Mouse (Mus musculus): ENCODE results near the gene Clic5. TPM values are rescaled to one million over a fixed set of nuclear protein-coding genes. Genes with fewer than 3 reads are reported as not detected.

Gene Clic5
- total RNA-seq (2014; rRNA removed) (0.85 and 1.4 TPM in 2 replicates), polyA plus RNA-seq (2015; fragmentation: Nextera tagmentation; extraction: Ambion mirVana) (0.31 and 0.34 TPM in 2 replicates)

- Histone ChIP-seq H3K27me3 (ENCODE audit: insufficient read depth, low read length) (peaks cover 11% of the 10 kb centered on the region), H3K9ac (replicated peaks; ENCODE audit: low read length, poor library complexity, severe bottlenecking) (peak within 1 kb of the TSS; percentile 44), H3K9me3 (ENCODE audit: low read length) (no peaks in the 10 kb centered on the region), H3K4me2 (ENCODE audit: low read depth, low read length, poor library complexity, severe bottlenecking) (peak within 1 kb of the TSS; percentile 95), H3K4me1 (ENCODE audit: insufficient read depth, low read length) (no peaks in the 10 kb centered on the region), H3K36me3 (ENCODE audit: insufficient read depth, low read length) (no peaks in the 10 kb centered on the region), H3K4me3 (ENCODE audit: low read depth, low read length) (peak within 1 kb of the TSS; percentile 43), H3K27ac (ENCODE audit: low read depth, low read length) (no peak within 1 kb of the TSS)
- ATAC-seq (ENCODE audit: low FRiP score) (0 out of 2 replicates have a peak, but pooled peaks have one; percentile 34), DNase-seq (ENCODE audit: low spot score) (peak; percentile 47)
- WGBS: 4% methylated on average over 24 of the region's 24 CpGs
- TF ChIP-seq CTCF (IDR thresholded peaks at IDR 0.05): peak; percentile 47
These were observed at the start of gene Clic5 for GRCm38 (mm10) chr17:44188042-44188768. Clic5 (plus strand) TSS chr17:44188584.

- Histone ChIP-seq H3K4me1 (ENCODE audit: insufficient read depth, low read length) (no peaks in the 10 kb centered on the region), H3K27ac (ENCODE audit: low read depth, low read length) (no peak overlapping the region), H3K9me3 (ENCODE audit: low read length) (no peaks in the 10 kb centered on the region), H3K36me3 (ENCODE audit: insufficient read depth, low read length) (no peaks in the 10 kb centered on the region), H3K4me2 (ENCODE audit: low read depth, low read length, poor library complexity, severe bottlenecking) (no peak overlapping the region), H3K9ac (replicated peaks; ENCODE audit: low read length, poor library complexity, severe bottlenecking) (no peak overlapping the region), H3K4me3 (ENCODE audit: low read depth, low read length) (no peak overlapping the region), H3K27me3 (ENCODE audit: insufficient read depth, low read length) (no peaks in the 10 kb centered on the region)
- ATAC-seq (ENCODE audit: low FRiP score) (no peak), DNase-seq (ENCODE audit: low spot score) (no peak)
- 62% methylated on average over 1 of the region's 1 CpGs for WGBS
- TF ChIP-seq CTCF (IDR thresholded peaks at IDR 0.05): no peak
These were observed 42.6 kb upstream of the Clic5 start for GRCm38 (mm10) chr17:44145806-44146205.

GRCm38 (mm10) chr17:44148109-44148846 lies 40.1 kb upstream of the Clic5 start:
- Histone ChIP-seq H3K27me3 (ENCODE audit: insufficient read depth, low read length) (no peaks in the 10 kb centered on the region), H3K4me1 (ENCODE audit: insufficient read depth, low read length) (no peaks in the 10 kb centered on the region), H3K9ac (replicated peaks; ENCODE audit: low read length, poor library complexity, severe bottlenecking) (no peak overlapping the region), H3K4me3 (ENCODE audit: low read depth, low read length) (no peak overlapping the region), H3K27ac (ENCODE audit: low read depth, low read length) (no peak overlapping the region), H3K9me3 (ENCODE audit: low read length) (no peaks in the 10 kb centered on the region), H3K4me2 (ENCODE audit: low read depth, low read length, poor library complexity, severe bottlenecking) (no peak overlapping the region), H3K36me3 (ENCODE audit: insufficient read depth, low read length) (no peaks in the 10 kb centered on the region)
- WGBS: 94% methylated on average over 5 of the region's 5 CpGs
- TF ChIP-seq CTCF (IDR thresholded peaks at IDR 0.05): no peak
- no peak for DNase-seq (ENCODE audit: low spot score)
- no peak for ATAC-seq (ENCODE audit: low FRiP score)

GRCm38 (mm10) chr17:44151130-44151529 lies 37.3 kb upstream of the Clic5 start:
- Histone ChIP-seq H3K9me3 (ENCODE audit: low read length) (no peaks in the 10 kb centered on the region), H3K4me2 (ENCODE audit: low read depth, low read length, poor library complexity, severe bottlenecking) (no peak overlapping the region)

GRCm38 (mm10) chr17:44151889-44152288 lies 36.5 kb upstream of the Clic5 start:
- TF ChIP-seq CTCF (IDR thresholded peaks at IDR 0.05): no peak
- Histone ChIP-seq H3K27me3 (ENCODE audit: insufficient read depth, low read length) (no peaks in the 10 kb centered on the region), H3K36me3 (ENCODE audit: insufficient read depth, low read length) (no peaks in the 10 kb centered on the region), H3K27ac (ENCODE audit: low read depth, low read length) (no peak overlapping the region), H3K4me3 (ENCODE audit: low read depth, low read length) (no peak overlapping the region), H3K9me3 (ENCODE audit: low read length) (no peaks in the 10 kb centered on the region), H3K9ac (replicated peaks; ENCODE audit: low read length, poor library complexity, severe bottlenecking) (no peak overlapping the region), H3K4me2 (ENCODE audit: low read depth, low read length, poor library complexity, severe bottlenecking) (no peak overlapping the region), H3K4me1 (ENCODE audit: insufficient read depth, low read length) (no peaks in the 10 kb centered on the region)
- ATAC-seq (ENCODE audit: low FRiP score) (no peak), DNase-seq (ENCODE audit: low spot score) (no peak)
- WGBS: 84% methylated on average over 8 of the region's 8 CpGs

More at GRCm38 (mm10) chr17:44151130-44151529, 37.3 kb upstream of the Clic5 start:
- 70% methylated on average over 3 of the region's 3 CpGs for WGBS
- DNase-seq (ENCODE audit: low spot score) (no peak), ATAC-seq (ENCODE audit: low FRiP score) (no peak)
- H3K36me3 ChIP-seq (ENCODE audit: insufficient read depth, low read length): no peaks in the 10 kb centered on the region
- H3K4me3 ChIP-seq (ENCODE audit: low read depth, low read length): no peak overlapping the region
- H3K27ac ChIP-seq (ENCODE audit: low read depth, low read length): no peak overlapping the region
- no peaks in the 10 kb centered on the region for H3K27me3 ChIP-seq (ENCODE audit: insufficient read depth, low read length)
- no peaks in the 10 kb centered on the region for H3K4me1 ChIP-seq (ENCODE audit: insufficient read depth, low read length)
- H3K9ac ChIP-seq (replicated peaks; ENCODE audit: low read length, poor library complexity, severe bottlenecking): no peak overlapping the region
- TF ChIP-seq CTCF (IDR thresholded peaks at IDR 0.05): peak; percentile 61

- Histone ChIP-seq H3K27me3 (ENCODE audit: insufficient read depth, low read length) (no peaks in the 10 kb centered on the region), H3K9ac (replicated peaks; ENCODE audit: low read length, poor library complexity, severe bottlenecking) (no peak overlapping the region), H3K9me3 (ENCODE audit: low read length) (no peaks in the 10 kb centered on the region), H3K36me3 (ENCODE audit: insufficient read depth, low read length) (no peaks in the 10 kb centered on the region), H3K27ac (ENCODE audit: low read depth, low read length) (no peak overlapping the region), H3K4me1 (ENCODE audit: insufficient read depth, low read length) (no peaks in the 10 kb centered on the region), H3K4me2 (ENCODE audit: low read depth, low read length, poor library complexity, severe bottlenecking) (no peak overlapping the region), H3K4me3 (ENCODE audit: low read depth, low read length) (no peak overlapping the region)
- TF ChIP-seq CTCF (IDR thresholded peaks at IDR 0.05): no peak
- DNase-seq (ENCODE audit: low spot score) (no peak), ATAC-seq (ENCODE audit: low FRiP score) (no peak)
- 48% methylated on average over 5 of the region's 5 CpGs for WGBS
These were observed 34.5 kb upstream of the Clic5 start for GRCm38 (mm10) chr17:44153871-44154270.

All from midbrain, postnatal 0 days (tissue).